ENCODE assay signal across 21 mouse cellular contexts in the genomic region with DNA sequence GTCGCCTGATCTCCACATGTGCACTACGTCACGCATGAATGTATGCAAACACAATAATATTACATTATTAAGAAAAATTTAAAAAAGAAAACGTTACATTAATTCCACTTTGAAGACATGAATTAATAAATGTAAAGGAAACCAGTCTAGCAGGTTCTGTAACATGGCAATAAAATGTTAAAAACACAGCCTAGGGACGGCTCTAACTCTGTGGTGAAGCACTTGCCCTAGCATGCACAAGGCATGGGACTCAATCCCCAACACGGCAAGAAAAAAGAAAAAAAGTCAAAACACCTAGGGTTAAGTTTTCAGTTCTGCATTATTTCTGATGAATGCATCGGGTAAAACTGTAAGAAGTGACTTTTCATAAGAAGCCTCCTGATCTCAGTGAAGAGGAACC.
DNase-seq lines count a peak whose midpoint lies in the region; ATAC-seq and TF ChIP-seq lines count a peak whose summit lies in the region.
"Had no signal": no experiment of that assay in that cellular context is flagged by ENCODE, and none has a peak within 500 bp of the region (broad histone marks: within the 10 kb centered on the region; RNA-seq: fewer than 3 reads in every experiment).

No protein-coding gene starts in this region.

- H3K27me3 ChIP-seq in limb, embryonic 14.5 days (ENCODE audit: control insufficient read depth, insufficient read depth, low read length), result no peaks in the 10 kb centered on the region
- no peaks in the 10 kb centered on the region for H3K27me3 ChIP-seq in limb, embryonic 10.5 days (ENCODE audit: low read depth, poor library complexity, severe bottlenecking)
- no peaks in the 10 kb centered on the region for H3K27me3 ChIP-seq in stomach, embryonic 15.5 days (replicated peaks)
- H3K27me3 ChIP-seq in midbrain, embryonic 16.5 days (ENCODE audit: control insufficient read depth, insufficient read depth, low read depth, low read length), result no peaks in the 10 kb centered on the region
- H3K27me3 ChIP-seq: embryonic facial prominence, embryonic 12.5 days; forebrain, embryonic 15.5 days; heart, embryonic 15.5 days had no signal

- H3K4me2 ChIP-seq in limb, embryonic 14.5 days (replicated peaks; ENCODE audit: low read depth, low read length, severe bottlenecking), result no peak overlapping the region
- H3K4me2 ChIP-seq in stomach, embryonic 15.5 days, result no peak overlapping the region
- no peak overlapping the region for H3K4me2 ChIP-seq in midbrain, embryonic 16.5 days (ENCODE audit: low read length)
- H3K4me2 ChIP-seq: embryonic facial prominence, embryonic 12.5 days; forebrain, embryonic 15.5 days; heart, embryonic 11.5 days; heart, embryonic 15.5 days; hindbrain, embryonic 14.5 days had no signal

- H3K9ac ChIP-seq in limb, embryonic 14.5 days (ENCODE audit: low read depth, low read length, severe bottlenecking), result no peak overlapping the region
- no peak overlapping the region for H3K9ac ChIP-seq in stomach, embryonic 15.5 days
- H3K9ac ChIP-seq in midbrain, embryonic 16.5 days (ENCODE audit: low read depth, low read length), result no peak overlapping the region
- H3K9ac ChIP-seq: embryonic facial prominence, embryonic 12.5 days; forebrain, embryonic 15.5 days; heart, embryonic 15.5 days; hindbrain, embryonic 14.5 days had no signal

- WGBS in limb, embryonic 14.5 days, result 63% methylated on average over 7 of the region's 7 CpGs
- WGBS in limb, embryonic 10.5 days, result 82% methylated on average over 7 of the region's 7 CpGs
- 76% methylated on average over 7 of the region's 7 CpGs for WGBS in stomach, embryonic 15.5 days
- WGBS in midbrain, embryonic 16.5 days, result 90% methylated on average over 7 of the region's 7 CpGs

- 0 out of 2 replicates have a peak overlapping the region, but pooled peaks have one; percentile 33 for H3K27ac ChIP-seq in limb, embryonic 14.5 days (replicated peaks; ENCODE audit: low read depth, low read length)
- H3K27ac ChIP-seq in limb, embryonic 10.5 days, result no peak overlapping the region
- peak overlapping the region; percentile 32; the same call in 1 of the 2 replicates for H3K27ac ChIP-seq in stomach, embryonic 15.5 days
- no peak overlapping the region for H3K27ac ChIP-seq in midbrain, embryonic 16.5 days (ENCODE audit: low read length)
- H3K27ac ChIP-seq: forebrain, embryonic 15.5 days; heart, adult 2 months; heart, embryonic 15.5 days; hindbrain, embryonic 14.5 days had no signal

- no peak overlapping the region for H3K4me3 ChIP-seq in limb, embryonic 14.5 days (replicated peaks; ENCODE audit: low read length)
- no peak overlapping the region for H3K4me3 ChIP-seq in limb, embryonic 10.5 days
- H3K4me3 ChIP-seq in stomach, embryonic 15.5 days (replicated peaks), result no peak overlapping the region
- no peak overlapping the region for H3K4me3 ChIP-seq in midbrain, embryonic 16.5 days (ENCODE audit: low read depth, low read length)
- H3K4me3 ChIP-seq: embryonic facial prominence, embryonic 12.5 days; erythroblast, embryonic 14.5 days; forebrain, embryonic 15.5 days; heart, adult 2 months; heart, embryonic 15.5 days had no signal

- TF ChIP-seq POLR2A in limb, embryonic 14.5 days (IDR thresholded peaks at IDR 0.05; ENCODE audit: borderline replicate concordance, extremely low read depth, insufficient read depth, insufficient read length), result no peak

- H3K36me3 ChIP-seq in limb, embryonic 14.5 days (ENCODE audit: control insufficient read depth, insufficient read depth, low read length), result no peaks in the 10 kb centered on the region; the same call in 1 of the 2 replicates
- no peaks in the 10 kb centered on the region for H3K36me3 ChIP-seq in limb, embryonic 10.5 days
- no peaks in the 10 kb centered on the region for H3K36me3 ChIP-seq in stomach, embryonic 15.5 days
- H3K36me3 ChIP-seq in midbrain, embryonic 16.5 days (ENCODE audit: control insufficient read depth, insufficient read depth, low read length), result no peaks in the 10 kb centered on the region
- H3K36me3 ChIP-seq: embryonic facial prominence, embryonic 12.5 days; forebrain, embryonic 15.5 days; heart, embryonic 15.5 days had no signal

- H3K4me1 ChIP-seq in limb, embryonic 14.5 days (ENCODE audit: control insufficient read depth, insufficient read depth, low read length), result peaks cover 9% of the 10 kb centered on the region
- H3K4me1 ChIP-seq in limb, embryonic 10.5 days, result 0 out of 2 replicates have a peak, but pooled peaks cover 4% of the 10 kb centered on the region
- H3K4me1 ChIP-seq in stomach, embryonic 15.5 days, result no peaks in the 10 kb centered on the region
- H3K4me1 ChIP-seq in midbrain, embryonic 16.5 days (ENCODE audit: control insufficient read depth, insufficient read depth, low read length), result no peaks in the 10 kb centered on the region
- H3K4me1 ChIP-seq: forebrain, embryonic 15.5 days had no signal

- no peak for ATAC-seq in limb, embryonic 14.5 days (ENCODE audit: low FRiP score, low read depth)
- no peak for ATAC-seq in stomach, embryonic 15.5 days (ENCODE audit: insufficient read depth, low FRiP score, low read depth)
- ATAC-seq in midbrain, embryonic 16.5 days, result no peak
- ATAC-seq: forebrain, embryonic 15.5 days had no signal

- H3K9me3 ChIP-seq in limb, embryonic 14.5 days (ENCODE audit: control insufficient read depth, low read length), result no peaks in the 10 kb centered on the region
- no peaks in the 10 kb centered on the region for H3K9me3 ChIP-seq in limb, embryonic 10.5 days (replicated peaks)
- H3K9me3 ChIP-seq in stomach, embryonic 15.5 days, result no peaks in the 10 kb centered on the region
- no peaks in the 10 kb centered on the region for H3K9me3 ChIP-seq in midbrain, embryonic 16.5 days (replicated peaks; ENCODE audit: control insufficient read depth, low read length, poor library complexity, severe bottlenecking)
- H3K9me3 ChIP-seq: embryonic facial prominence, embryonic 12.5 days; forebrain, embryonic 15.5 days; heart, embryonic 15.5 days had no signal

- DNase-seq in limb, embryonic 14.5 days (ENCODE audit: low spot score), result peak; percentile 25
- DNase-seq in limb, embryonic 10.5 days (ENCODE audit: low spot score), result no peak
- peak; percentile 75 for DNase-seq in gonadal fat pad, adult 2 months (ENCODE audit: low read depth)
- DNase-seq in right cerebral cortex, postnatal 36 days (ENCODE audit: low spot score in 2 of 2), result no peak
- DNase-seq in urinary bladder, postnatal 10 days (ENCODE audit: low spot score), result no peak
- DNase-seq: adrenal gland, adult 2 months; adrenal gland, postnatal 25 days; cerebellum, adult 18-20 months; cerebellum, adult 9-11 months; embryo, embryonic 11 days; gastrocnemius, postnatal 10 days; heart, adult 2 months; heart, postnatal 14 days had no signal

Comparison
In these comparisons a context has a peak if more than half of its experiments do, and no peak if none do; other contexts are left out.
1. DNase-seq: peak in limb, embryonic 14.5 days (single experiment) and gonadal fat pad, adult 2 months (single experiment); none in limb, embryonic 10.5 days (single experiment), right cerebral cortex, postnatal 36 days (0 of 2) and urinary bladder, postnatal 10 days (single experiment).
2. H3K27ac ChIP-seq: peak in limb, embryonic 14.5 days (single experiment) and stomach, embryonic 15.5 days (single experiment); none in limb, embryonic 10.5 days (single experiment) and midbrain, embryonic 16.5 days (single experiment).